Mouse (Mus musculus) midbrain, embryonic 15.5 days (tissue): ENCODE data around the gene Plet1. TPM values are rescaled to one million over a fixed set of nuclear protein-coding genes. Genes with fewer than 3 reads are reported as not detected.

Experiments
- ATAC-seq: fragments of 200-750 bp; cut with Nextera tagmentation; replicated peaks from 2 replicates; pipeline ENCODE4 v1.8.0; 2017; ENCODE audit warnings: moderate TSS enrichment
- H3K27ac ChIP-seq: fragments of 300-500 bp; sonication (generic); 2 replicates; pipeline ENCODE4 v1.5.1; 2015; ENCODE audit warnings: mild to moderate bottlenecking, inconsistent platforms
- H3K27me3 ChIP-seq: fragments of 300-500 bp; sonication (generic); replicated peaks from 2 replicates; pipeline ENCODE4 v1.6.1; 2015; ENCODE audit warnings: inconsistent platforms
- H3K36me3 ChIP-seq: fragments of 300-500 bp; sonication (generic); replicated peaks from 2 replicates; pipeline ENCODE4 v1.6.1; 2015; ENCODE audit warnings: inconsistent platforms
- H3K4me1 ChIP-seq: fragments of 300-500 bp; sonication (generic); 2 replicates; pipeline ENCODE4 v1.6.1; 2015; ENCODE audit warnings: inconsistent platforms
- H3K4me2 ChIP-seq: fragments of 300-500 bp; sonication (generic); 2 replicates; pipeline ENCODE4 v1.6.1; 2015; ENCODE audit warnings: inconsistent platforms, mild to moderate bottlenecking, moderate library complexity
- H3K4me3 ChIP-seq: fragments of 300-500 bp; sonication (generic); 2 replicates; pipeline ENCODE4 v1.5.1; 2015; ENCODE audit warnings: mild to moderate bottlenecking, inconsistent platforms
- H3K9ac ChIP-seq: fragments of 300-500 bp; sonication (generic); 2 replicates; pipeline ENCODE4 v1.6.1; 2015; ENCODE audit warnings: mild to moderate bottlenecking, inconsistent platforms
- H3K9me3 ChIP-seq: fragments of 300-500 bp; sonication (generic); 2 replicates; pipeline ENCODE4 v1.6.1; 2016; ENCODE audit warnings: inconsistent platforms
- WGBS: fragments of 180-500 bp; shearing (Covaris S2); methylation state at CpG from one replicate; pipeline ENCODE4 v1.1.7; 2015; ENCODE audit warnings: mixed read lengths; 5-methylcytosine and 5-hydroxymethylcytosine counted together
- polyA plus RNA-seq: library from polyadenylated mRNA; unstranded; fragments of >200 nt; fragmentation: Nextera tagmentation; extraction: Ambion mirVana; gene quantifications from 2 replicates; pipeline ENCODE4 v1.2.1, GENCODE M21; 2015

Gene Plet1
- polyA plus RNA-seq, 1 experiment from 2014 or later, result 0.63 TPM

DNA sequence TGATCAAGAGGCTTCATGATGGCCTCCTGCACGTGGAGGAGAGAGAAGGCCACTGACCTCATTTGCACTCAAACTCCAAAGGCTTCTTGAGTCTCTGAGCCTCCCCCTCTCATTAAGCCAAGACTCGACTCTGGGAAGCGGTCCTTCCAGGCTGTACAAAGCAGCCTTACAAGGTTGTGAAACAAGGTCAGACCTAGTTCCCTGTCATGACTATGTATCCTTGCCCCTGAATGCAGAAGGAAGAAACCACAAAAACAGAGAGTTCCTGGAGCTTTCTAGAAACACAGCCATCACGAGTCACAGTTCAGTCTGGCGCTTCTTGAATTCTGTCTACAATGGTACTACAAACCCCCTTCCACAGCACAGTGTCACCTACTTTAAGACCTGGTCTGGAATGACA lies 28.2 kb downstream of the Plet1 start:
- no peak for ATAC-seq

DNA sequence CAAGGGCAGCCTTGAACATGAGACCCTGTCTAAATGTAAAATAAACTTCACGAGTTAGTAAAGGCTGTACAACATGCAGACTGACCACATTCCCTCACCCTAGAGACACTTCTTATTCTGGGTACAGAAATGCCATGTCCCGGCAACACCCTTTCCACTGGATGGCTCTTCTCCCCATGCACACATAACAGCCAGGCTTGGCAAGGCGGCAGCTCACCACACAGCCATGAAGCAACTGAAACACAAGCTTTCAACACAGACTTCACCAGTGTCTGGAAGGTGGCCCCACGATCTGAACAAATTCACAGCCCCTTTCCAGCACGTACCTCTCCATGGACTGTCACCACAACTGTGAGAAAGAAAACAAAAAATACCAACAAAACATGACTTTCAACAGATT lies 30.6 kb downstream of the Plet1 start:
- WGBS, result 92% methylated on average over 5 of the region's 5 CpGs

More for the DNA sequence above, 28.2 kb downstream of the Plet1 start:
- Histone ChIP-seq H3K27ac (no peak overlapping the region), H3K4me2 (no peak overlapping the region), H3K4me3 (no peak overlapping the region), H3K9me3 (no peaks in the 10 kb centered on the region), H3K27me3 (no peaks in the 10 kb centered on the region), H3K36me3 (no peaks in the 10 kb centered on the region), H3K4me1 (peaks cover 9% of the 10 kb centered on the region), H3K9ac (no peak overlapping the region)
- 86% methylated on average over 5 of the region's 5 CpGs for WGBS

GRCm38 (mm10) chr9:50525585-50525984 lies 31.3 kb downstream of the Plet1 start:
- 85% methylated on average over 5 of the region's 5 CpGs for WGBS
- Histone ChIP-seq H3K27ac (no peak overlapping the region), H3K4me1 (peaks cover 15% of the 10 kb centered on the region), H3K36me3 (no peaks in the 10 kb centered on the region), H3K27me3 (no peaks in the 10 kb centered on the region), H3K4me3 (no peak overlapping the region), H3K4me2 (no peak overlapping the region), H3K9ac (no peak overlapping the region), H3K9me3 (no peaks in the 10 kb centered on the region)
- no peak for ATAC-seq

More for the DNA sequence above, 30.6 kb downstream of the Plet1 start:
- Histone ChIP-seq H3K9ac (no peak overlapping the region), H3K4me3 (no peak overlapping the region), H3K27ac (no peak overlapping the region), H3K36me3 (no peaks in the 10 kb centered on the region), H3K9me3 (no peaks in the 10 kb centered on the region), H3K27me3 (no peaks in the 10 kb centered on the region), H3K4me1 (peaks cover 15% of the 10 kb centered on the region), H3K4me2 (no peak overlapping the region)
- no peak for ATAC-seq

DNA sequence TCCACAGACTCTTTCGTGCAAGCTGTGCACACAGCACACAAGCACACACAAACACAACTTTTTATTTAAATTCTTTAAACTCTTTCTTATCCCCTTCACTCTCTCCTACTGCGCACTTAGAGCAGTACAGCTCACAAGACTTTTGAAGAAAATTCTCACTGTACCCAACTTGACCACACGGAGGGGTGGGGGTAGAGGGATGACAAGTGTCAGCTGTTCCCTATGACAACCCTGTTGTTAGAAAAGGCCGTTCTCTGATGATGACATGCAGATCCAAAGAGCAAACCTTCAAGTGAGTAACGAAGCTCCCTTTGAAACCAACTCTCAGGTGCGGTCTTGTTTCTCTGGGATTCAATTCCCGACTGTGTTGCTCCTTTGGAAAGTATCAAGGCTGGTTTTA lies 33.5 kb downstream of the Plet1 start:
- Histone ChIP-seq H3K4me3 (peak overlapping the region; percentile 79), H3K27me3 (no peaks in the 10 kb centered on the region), H3K9ac (peak overlapping the region; percentile 68), H3K36me3 (no peaks in the 10 kb centered on the region), H3K9me3 (no peaks in the 10 kb centered on the region), H3K4me2 (peak overlapping the region; percentile 63), H3K27ac (peak overlapping the region; percentile 86; the same call in 1 of the 2 replicates), H3K4me1 (peaks cover 15% of the 10 kb centered on the region)
- ATAC-seq, result peak; percentile 31; the same call in 1 of the 2 replicates
- 44% methylated on average over 7 of the region's 7 CpGs for WGBS

DNA sequence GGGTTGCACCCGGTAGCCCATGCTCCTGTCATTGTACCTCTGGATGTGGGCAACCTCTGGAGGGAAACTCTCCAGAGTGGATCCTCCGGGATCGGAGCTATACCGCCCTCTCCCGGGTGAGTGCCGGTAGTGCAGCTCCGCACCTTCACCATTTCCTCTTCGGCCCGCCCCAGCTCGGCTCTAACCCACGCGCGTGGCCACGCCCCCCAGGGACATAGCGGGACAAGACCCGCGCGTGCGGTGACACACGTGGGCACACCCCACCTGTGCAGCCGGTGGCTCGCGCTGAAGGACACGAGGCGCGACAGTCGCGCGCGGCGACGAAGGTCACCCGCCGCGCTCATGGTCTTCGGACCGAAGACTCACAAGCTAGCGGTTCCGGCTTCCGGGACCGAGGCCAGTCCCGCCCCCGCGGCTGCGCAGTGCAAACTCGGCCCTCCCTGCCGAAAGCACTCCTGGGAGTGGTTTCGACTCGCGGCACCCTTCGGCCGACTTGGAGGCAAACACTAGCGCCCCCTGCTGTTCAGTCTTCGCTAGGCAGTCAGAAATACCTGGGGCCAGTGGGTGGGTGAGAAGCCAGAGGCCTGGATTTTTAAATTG lies 34.1 kb downstream of the Plet1 start, which contains the start of gene Pts:
Gene Pts (minus strand): TSS at position 432 of the 600 bp plus-strand sequence.
- peak within 1 kb of the TSS; percentile 79 for H3K4me3 ChIP-seq
- peak; percentile 99 for ATAC-seq
- H3K27ac ChIP-seq, result peak within 1 kb of the TSS; percentile 86
- under 1% methylated on average over 54 of the region's 54 CpGs for WGBS
- no peaks in the 10 kb centered on the region for H3K36me3 ChIP-seq
- H3K9ac ChIP-seq, result peak within 1 kb of the TSS; percentile 68
- H3K4me2 ChIP-seq, result peak within 1 kb of the TSS; percentile 63
- no peaks in the 10 kb centered on the region for H3K27me3 ChIP-seq
- H3K9me3 ChIP-seq, result no peaks in the 10 kb centered on the region
- peaks cover 15% of the 10 kb centered on the region for H3K4me1 ChIP-seq

DNA sequence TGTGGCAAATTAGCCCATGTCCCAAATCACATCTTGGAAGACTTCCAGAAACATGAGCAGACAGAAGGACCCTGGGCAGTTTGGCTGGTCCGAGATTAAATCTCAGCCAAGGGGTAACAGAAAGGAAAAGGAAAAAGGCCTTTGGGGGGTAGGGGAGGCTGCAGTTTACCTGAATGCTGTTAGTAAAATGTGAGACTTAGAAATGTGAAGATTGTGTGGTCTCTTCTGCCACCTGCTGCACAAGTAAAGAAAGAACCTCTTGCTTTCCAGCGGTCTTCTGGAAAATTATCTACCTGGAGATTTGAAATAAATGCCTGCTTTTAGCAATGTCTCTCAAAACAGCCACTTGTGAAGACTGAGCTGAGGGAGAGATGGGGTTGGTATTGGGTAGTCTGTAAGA lies 36.6 kb downstream of the Plet1 start:
- no peaks in the 10 kb centered on the region for H3K27me3 ChIP-seq
- H3K4me1 ChIP-seq, result peaks cover 15% of the 10 kb centered on the region
- H3K4me3 ChIP-seq, result no peak overlapping the region
- H3K27ac ChIP-seq, result no peak overlapping the region
- ATAC-seq, result no peak
- no peaks in the 10 kb centered on the region for H3K36me3 ChIP-seq
- H3K9ac ChIP-seq, result no peak overlapping the region
- no peak overlapping the region for H3K4me2 ChIP-seq
- WGBS, result 26% methylated on average over 2 of the region's 2 CpGs
- H3K9me3 ChIP-seq, result no peaks in the 10 kb centered on the region

DNA sequence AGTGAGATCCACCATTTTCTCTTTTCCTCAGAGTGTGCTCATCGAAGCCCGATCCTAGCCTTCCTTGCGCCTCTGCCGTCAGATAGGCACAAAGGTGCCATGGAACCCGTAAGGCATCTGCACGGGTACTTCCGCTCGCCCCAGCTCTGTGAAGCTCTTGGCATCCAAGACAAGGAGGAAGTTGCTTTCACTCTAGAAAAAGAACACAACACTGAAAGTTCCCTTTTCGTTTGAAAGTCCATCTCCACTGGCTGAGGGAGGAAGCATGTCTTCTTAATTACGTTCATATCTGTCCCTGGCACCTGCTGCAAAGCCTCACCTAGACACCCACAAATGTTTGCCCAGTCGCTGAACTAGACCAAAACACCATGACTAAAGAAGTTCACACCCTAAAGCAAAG lies 39.0 kb downstream of the Plet1 start:
- H3K4me2 ChIP-seq, result no peak overlapping the region
- no peaks in the 10 kb centered on the region for H3K27me3 ChIP-seq
- no peak overlapping the region for H3K27ac ChIP-seq
- H3K36me3 ChIP-seq, result no peaks in the 10 kb centered on the region
- no peaks in the 10 kb centered on the region for H3K9me3 ChIP-seq
- 82% methylated on average over 11 of the region's 11 CpGs for WGBS
- H3K4me3 ChIP-seq, result no peak overlapping the region
- H3K4me1 ChIP-seq, result no peaks in the 10 kb centered on the region
- no peak for ATAC-seq
- H3K9ac ChIP-seq, result no peak overlapping the region

DNA sequence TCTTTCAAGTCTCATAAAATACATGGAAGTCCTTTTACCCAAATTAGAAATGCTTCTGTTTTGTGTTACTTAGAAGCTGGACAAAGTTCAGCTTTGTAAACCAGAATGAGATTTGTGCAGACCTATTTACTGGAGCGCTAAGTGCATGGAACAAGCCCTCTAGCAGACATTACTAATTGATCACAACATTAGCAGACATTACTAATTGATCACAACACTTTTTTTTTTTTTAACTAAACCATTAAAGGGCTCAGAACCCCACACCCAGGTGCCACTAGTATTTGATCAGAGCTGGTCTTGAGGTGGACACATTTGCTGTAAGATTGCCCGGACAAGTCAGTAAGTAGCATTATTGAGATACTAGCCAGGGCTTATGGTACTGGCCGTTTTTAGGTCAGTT lies 39.5 kb downstream of the Plet1 start:
- ATAC-seq, result no peak
- Histone ChIP-seq H3K4me1 (no peaks in the 10 kb centered on the region), H3K4me3 (no peak overlapping the region), H3K27me3 (no peaks in the 10 kb centered on the region), H3K27ac (no peak overlapping the region), H3K9ac (no peak overlapping the region), H3K36me3 (no peaks in the 10 kb centered on the region), H3K4me2 (no peak overlapping the region), H3K9me3 (no peaks in the 10 kb centered on the region)
- WGBS, result 79% methylated on average over 3 of the region's 3 CpGs

- no peaks in the 10 kb centered on the region for H3K9me3 ChIP-seq
- no peaks in the 10 kb centered on the region for H3K27me3 ChIP-seq
- H3K27ac ChIP-seq, result no peak overlapping the region
- H3K4me1 ChIP-seq, result no peaks in the 10 kb centered on the region
- ATAC-seq, result no peak
- no peak overlapping the region for H3K4me2 ChIP-seq
- no peaks in the 10 kb centered on the region for H3K36me3 ChIP-seq
- no peak overlapping the region for H3K4me3 ChIP-seq
- no peak overlapping the region for H3K9ac ChIP-seq
- WGBS, result 87% methylated on average over 5 of the region's 5 CpGs
Measured at GRCm38 (mm10) chr9:50535930-50536329, 41.6 kb downstream of the Plet1 start.

DNA sequence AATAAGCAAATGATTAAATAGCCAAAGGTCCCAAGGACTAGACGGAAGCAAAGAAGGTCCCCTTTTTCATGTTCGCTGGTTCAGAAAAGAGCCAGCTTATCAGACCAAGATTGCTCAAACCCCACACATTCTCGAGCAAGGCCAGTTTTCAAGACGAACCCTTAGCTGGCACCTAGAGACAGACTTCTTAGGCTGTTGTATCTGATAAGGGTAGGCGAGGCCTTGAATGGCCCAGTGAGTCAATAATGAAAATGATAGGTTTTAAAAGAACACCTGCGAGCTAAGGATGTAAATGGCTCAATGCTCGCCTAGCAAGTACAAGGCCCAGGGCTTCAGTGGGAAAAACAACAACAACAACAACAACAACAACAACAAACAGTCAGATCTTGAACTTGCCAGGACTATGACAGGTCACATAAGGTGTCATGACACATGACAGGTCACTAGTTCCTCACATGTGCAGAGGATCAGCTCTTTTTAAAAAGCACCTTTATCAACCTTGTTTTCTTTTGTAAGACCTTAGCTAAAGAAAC lies 42.3 kb downstream of the Plet1 start:
- H3K9ac ChIP-seq, result no peak overlapping the region
- H3K27ac ChIP-seq, result no peak overlapping the region
- H3K4me3 ChIP-seq, result no peak overlapping the region
- no peaks in the 10 kb centered on the region for H3K4me1 ChIP-seq
- no peak for ATAC-seq
- H3K27me3 ChIP-seq, result no peaks in the 10 kb centered on the region
- H3K9me3 ChIP-seq, result no peaks in the 10 kb centered on the region
- no peaks in the 10 kb centered on the region for H3K36me3 ChIP-seq
- H3K4me2 ChIP-seq, result no peak overlapping the region
- 87% methylated on average over 7 of the region's 7 CpGs for WGBS

GRCm38 (mm10) chr9:50537295-50537694 lies 43.0 kb downstream of the Plet1 start:
- Histone ChIP-seq H3K4me1 (no peaks in the 10 kb centered on the region), H3K4me2 (no peak overlapping the region), H3K36me3 (no peaks in the 10 kb centered on the region), H3K27ac (no peak overlapping the region), H3K9me3 (no peaks in the 10 kb centered on the region), H3K27me3 (no peaks in the 10 kb centered on the region), H3K4me3 (no peak overlapping the region), H3K9ac (no peak overlapping the region)
- 81% methylated on average over 4 of the region's 4 CpGs for WGBS
- no peak for ATAC-seq

DNA sequence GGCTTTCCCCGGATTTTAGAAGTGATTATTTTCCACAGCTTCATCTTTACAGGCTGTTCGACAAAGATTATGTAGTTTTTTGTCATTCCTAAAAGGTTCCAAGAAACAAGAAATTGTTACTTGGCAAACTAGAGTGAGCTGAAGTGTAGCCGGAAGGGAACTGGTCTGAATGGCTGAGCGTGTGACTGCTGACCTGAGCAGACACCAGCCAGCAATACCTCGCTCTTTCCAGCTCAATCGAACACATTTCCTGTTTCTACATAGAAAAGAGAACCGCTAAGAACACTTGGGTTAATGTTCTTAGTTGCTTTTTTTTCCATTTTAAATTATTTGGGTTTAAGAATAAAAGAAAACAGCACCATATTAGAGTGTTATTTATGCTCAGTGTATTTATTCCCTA lies 45.8 kb downstream of the Plet1 start:
- no peaks in the 10 kb centered on the region for H3K36me3 ChIP-seq
- no peak overlapping the region for H3K4me2 ChIP-seq
- H3K27ac ChIP-seq, result no peak overlapping the region
- ATAC-seq, result no peak
- H3K4me1 ChIP-seq, result no peaks in the 10 kb centered on the region
- H3K9me3 ChIP-seq, result no peaks in the 10 kb centered on the region
- H3K4me3 ChIP-seq, result no peak overlapping the region
- H3K27me3 ChIP-seq, result no peaks in the 10 kb centered on the region
- no peak overlapping the region for H3K9ac ChIP-seq
- WGBS, result 74% methylated on average over 7 of the region's 7 CpGs

DNA sequence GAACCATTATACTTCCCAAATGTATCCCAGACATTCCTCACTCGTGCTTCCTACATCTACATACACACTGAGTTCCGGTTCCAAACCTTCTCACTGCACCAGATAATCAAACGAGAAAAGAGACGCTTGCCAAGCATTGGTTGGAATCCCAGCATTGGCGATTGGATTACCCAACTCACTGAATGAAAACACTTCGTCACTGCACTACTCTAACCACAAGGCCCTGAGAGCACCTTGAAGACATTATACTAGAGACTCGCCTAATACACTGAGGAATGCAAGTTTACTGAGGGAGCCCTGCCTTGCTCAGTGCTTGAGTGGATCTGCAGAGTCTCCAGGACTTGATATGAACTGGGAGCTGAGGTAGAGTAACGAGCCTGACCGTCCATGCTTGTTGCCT lies 48.1 kb downstream of the Plet1 start:
- Histone ChIP-seq H3K4me2 (no peak overlapping the region), H3K4me3 (no peak overlapping the region), H3K27ac (no peak overlapping the region), H3K4me1 (no peaks in the 10 kb centered on the region), H3K9me3 (no peaks in the 10 kb centered on the region), H3K36me3 (no peaks in the 10 kb centered on the region), H3K27me3 (no peaks in the 10 kb centered on the region), H3K9ac (no peak overlapping the region)
- 78% methylated on average over 9 of the region's 9 CpGs for WGBS
- ATAC-seq, result no peak
